Mouse (Mus musculus): ENCODE data around the gene Ctnna3. TPM values are rescaled to one million over a fixed set of nuclear protein-coding genes. Genes with fewer than 3 reads are reported as not detected.
A peak's percentile ranks its signal among the peaks of the same experiment; 100 is the strongest.
"Not testable (repeated sequence)": the region's sequence is repeated elsewhere in the genome, so short reads cannot be mapped to it uniquely, and the experiment has no call there.

Ctnna3 gene
- polyA plus RNA-seq, 1 experiment from 2014 or later = not detected

GRCm38 (mm10) chr10:63402731-63403504, 27.0 kb upstream of the Ctnna3 start:
- H3K4me2 ChIP-seq (ENCODE audit: low read depth, low read length, severe bottlenecking) = no peak overlapping the region
- H3K27ac ChIP-seq (ENCODE audit: low read depth, low read length) = no peak overlapping the region
- H3K4me3 ChIP-seq (ENCODE audit: low read depth, low read length) = no peak overlapping the region
- WGBS = 86% methylated on average over 5 of the region's 5 CpGs
- H3K9ac ChIP-seq (ENCODE audit: low read length) = no peak overlapping the region
- no peaks in the 10 kb centered on the region for H3K9me3 ChIP-seq (ENCODE audit: control insufficient read depth, low read length)
- ATAC-seq (replicated peaks; ENCODE audit: low FRiP score) (no peak), DNase-seq (ENCODE audit: low spot score) (no peak)
- H3K36me3 ChIP-seq (ENCODE audit: control insufficient read depth, insufficient read depth, low read length) = no peaks in the 10 kb centered on the region
- no peaks in the 10 kb centered on the region for H3K4me1 ChIP-seq (replicated peaks; ENCODE audit: control insufficient read depth, insufficient read depth, low read length)
- H3K27me3 ChIP-seq (ENCODE audit: control insufficient read depth, insufficient read depth, low read length) = no peaks in the 10 kb centered on the region

GRCm38 (mm10) chr10:63403636-63404035, 26.3 kb upstream of the Ctnna3 start:
- WGBS = 83% methylated on average over 2 of the region's 2 CpGs
- Histone ChIP-seq H3K9ac (ENCODE audit: low read length) (no peak overlapping the region), H3K4me1 (replicated peaks; ENCODE audit: control insufficient read depth, insufficient read depth, low read length) (no peaks in the 10 kb centered on the region), H3K9me3 (ENCODE audit: control insufficient read depth, low read length) (no peaks in the 10 kb centered on the region), H3K27me3 (ENCODE audit: control insufficient read depth, insufficient read depth, low read length) (no peaks in the 10 kb centered on the region), H3K27ac (ENCODE audit: low read depth, low read length) (no peak overlapping the region), H3K36me3 (ENCODE audit: control insufficient read depth, insufficient read depth, low read length) (no peaks in the 10 kb centered on the region), H3K4me3 (ENCODE audit: low read depth, low read length) (no peak overlapping the region), H3K4me2 (ENCODE audit: low read depth, low read length, severe bottlenecking) (no peak overlapping the region)
- ATAC-seq (replicated peaks; ENCODE audit: low FRiP score) = 0 out of 2 replicates have a peak, but pooled peaks have one; percentile 18
- no peak for DNase-seq (ENCODE audit: low spot score)

- ATAC-seq (replicated peaks; ENCODE audit: low FRiP score) = 0 out of 2 replicates have a peak, but pooled peaks have one; percentile 46
These were observed 19.5 kb upstream of the Ctnna3 start for GRCm38 (mm10) chr10:63410162-63410956.

GRCm38 (mm10) chr10:63411674-63412073, 18.2 kb upstream of the Ctnna3 start:
- H3K9me3 ChIP-seq (ENCODE audit: control insufficient read depth, low read length); H3K27me3 ChIP-seq (ENCODE audit: control insufficient read depth, insufficient read depth, low read length); ATAC-seq (replicated peaks; ENCODE audit: low FRiP score); DNase-seq (ENCODE audit: low spot score); H3K4me3 ChIP-seq (ENCODE audit: low read depth, low read length); H3K27ac ChIP-seq (ENCODE audit: low read depth, low read length); H3K4me1 ChIP-seq (replicated peaks; ENCODE audit: control insufficient read depth, insufficient read depth, low read length); H3K36me3 ChIP-seq (ENCODE audit: control insufficient read depth, insufficient read depth, low read length); H3K4me2 ChIP-seq (ENCODE audit: low read depth, low read length, severe bottlenecking); H3K9ac ChIP-seq (ENCODE audit: low read length): not testable (repeated sequence)
- WGBS = 97% methylated on average over 6 of the region's 7 CpGs

More at GRCm38 (mm10) chr10:63410162-63410956, 19.5 kb upstream of the Ctnna3 start:
- H3K9me3 ChIP-seq (ENCODE audit: control insufficient read depth, low read length) = no peaks in the 10 kb centered on the region
- no peak overlapping the region for H3K27ac ChIP-seq (ENCODE audit: low read depth, low read length)
- no peak overlapping the region for H3K4me2 ChIP-seq (ENCODE audit: low read depth, low read length, severe bottlenecking)
- H3K9ac ChIP-seq (ENCODE audit: low read length) = no peak overlapping the region
- no peak overlapping the region for H3K4me3 ChIP-seq (ENCODE audit: low read depth, low read length)
- no peak for DNase-seq (ENCODE audit: low spot score)
- H3K4me1 ChIP-seq (replicated peaks; ENCODE audit: control insufficient read depth, insufficient read depth, low read length) = no peaks in the 10 kb centered on the region
- H3K27me3 ChIP-seq (ENCODE audit: control insufficient read depth, insufficient read depth, low read length) = no peaks in the 10 kb centered on the region
- 65% methylated on average over 16 of the region's 16 CpGs for WGBS
- no peaks in the 10 kb centered on the region for H3K36me3 ChIP-seq (ENCODE audit: control insufficient read depth, insufficient read depth, low read length)

- no peak for DNase-seq (ENCODE audit: low spot score)
- no peaks in the 10 kb centered on the region for H3K4me1 ChIP-seq (replicated peaks; ENCODE audit: control insufficient read depth, insufficient read depth, low read length)
- H3K4me3 ChIP-seq (ENCODE audit: low read depth, low read length) = no peak overlapping the region
- H3K27me3 ChIP-seq (ENCODE audit: control insufficient read depth, insufficient read depth, low read length) = no peaks in the 10 kb centered on the region
- H3K4me2 ChIP-seq (ENCODE audit: low read depth, low read length, severe bottlenecking) = no peak overlapping the region
- no peaks in the 10 kb centered on the region for H3K36me3 ChIP-seq (ENCODE audit: control insufficient read depth, insufficient read depth, low read length)
- H3K9ac ChIP-seq (ENCODE audit: low read length) = no peak overlapping the region
- no peaks in the 10 kb centered on the region for H3K9me3 ChIP-seq (ENCODE audit: control insufficient read depth, low read length)
- H3K27ac ChIP-seq (ENCODE audit: low read depth, low read length) = no peak overlapping the region
- 91% methylated on average over 17 of the region's 17 CpGs for WGBS
- no peak for ATAC-seq (replicated peaks; ENCODE audit: low FRiP score)
These were observed 17.1 kb upstream of the Ctnna3 start for GRCm38 (mm10) chr10:63412756-63413155.

GRCm38 (mm10) chr10:63415287-63415686, 14.6 kb upstream of the Ctnna3 start:
- no peak overlapping the region for H3K4me2 ChIP-seq (ENCODE audit: low read depth, low read length, severe bottlenecking)
- H3K27me3 ChIP-seq (ENCODE audit: control insufficient read depth, insufficient read depth, low read length) = no peaks in the 10 kb centered on the region

GRCm38 (mm10) chr10:63415850-63416249, 14.0 kb upstream of the Ctnna3 start:
- Histone ChIP-seq H3K4me1 (replicated peaks; ENCODE audit: control insufficient read depth, insufficient read depth, low read length) (no peaks in the 10 kb centered on the region), H3K27me3 (ENCODE audit: control insufficient read depth, insufficient read depth, low read length) (no peaks in the 10 kb centered on the region), H3K9ac (ENCODE audit: low read length) (no peak overlapping the region), H3K4me2 (ENCODE audit: low read depth, low read length, severe bottlenecking) (no peak overlapping the region), H3K27ac (ENCODE audit: low read depth, low read length) (no peak overlapping the region), H3K36me3 (ENCODE audit: control insufficient read depth, insufficient read depth, low read length) (no peaks in the 10 kb centered on the region), H3K9me3 (ENCODE audit: control insufficient read depth, low read length) (no peaks in the 10 kb centered on the region), H3K4me3 (ENCODE audit: low read depth, low read length) (no peak overlapping the region)
- DNase-seq (ENCODE audit: low spot score) (no peak), ATAC-seq (replicated peaks; ENCODE audit: low FRiP score) (no peak)
- 68% methylated on average over 7 of the region's 7 CpGs for WGBS

More at GRCm38 (mm10) chr10:63415287-63415686, 14.6 kb upstream of the Ctnna3 start:
- no peak for DNase-seq (ENCODE audit: low spot score)
- H3K27ac ChIP-seq (ENCODE audit: low read depth, low read length) = no peak overlapping the region
- ATAC-seq (replicated peaks; ENCODE audit: low FRiP score) = no peak
- H3K4me3 ChIP-seq (ENCODE audit: low read depth, low read length) = no peak overlapping the region
- H3K9ac ChIP-seq (ENCODE audit: low read length) = no peak overlapping the region
- 90% methylated on average over 7 of the region's 7 CpGs for WGBS
- no peaks in the 10 kb centered on the region for H3K36me3 ChIP-seq (ENCODE audit: control insufficient read depth, insufficient read depth, low read length)
- H3K4me1 ChIP-seq (replicated peaks; ENCODE audit: control insufficient read depth, insufficient read depth, low read length) = no peaks in the 10 kb centered on the region
- no peaks in the 10 kb centered on the region for H3K9me3 ChIP-seq (ENCODE audit: control insufficient read depth, low read length)

- H3K27ac ChIP-seq (ENCODE audit: low read depth, low read length) = no peak overlapping the region
- DNase-seq (ENCODE audit: low spot score) = no peak
- H3K9me3 ChIP-seq (ENCODE audit: control insufficient read depth, low read length) = no peaks in the 10 kb centered on the region
- no peaks in the 10 kb centered on the region for H3K4me1 ChIP-seq (replicated peaks; ENCODE audit: control insufficient read depth, insufficient read depth, low read length)
- H3K9ac ChIP-seq (ENCODE audit: low read length) = no peak overlapping the region
- no peak overlapping the region for H3K4me2 ChIP-seq (ENCODE audit: low read depth, low read length, severe bottlenecking)
- no peaks in the 10 kb centered on the region for H3K27me3 ChIP-seq (ENCODE audit: control insufficient read depth, insufficient read depth, low read length)
- no peak for ATAC-seq (replicated peaks; ENCODE audit: low FRiP score)
- H3K4me3 ChIP-seq (ENCODE audit: low read depth, low read length) = no peak overlapping the region
- WGBS = 72% methylated on average over 5 of the region's 5 CpGs
- no peaks in the 10 kb centered on the region for H3K36me3 ChIP-seq (ENCODE audit: control insufficient read depth, insufficient read depth, low read length)
These were observed 12.8 kb upstream of the Ctnna3 start for GRCm38 (mm10) chr10:63417061-63417460.

All from forebrain, embryonic 11.5 days (tissue).